Mouse (Mus musculus) midbrain, postnatal 0 days (tissue): ENCODE measurements around the gene Zfp629. TPM values are rescaled to one million over a fixed set of nuclear protein-coding genes. Genes with fewer than 3 reads are reported as not detected.

ENCODE experiments used
- ATAC-seq: fragments of 200-750 bp; cut with Nextera tagmentation; 2 replicates; pipeline ENCODE4 v1.8.0; 2017; ENCODE audit warnings: moderate number of reproducible peaks, mild to moderate bottlenecking, moderate TSS enrichment, moderate library complexity; ENCODE audit not compliant: low FRiP score
- DNase-seq: peaks from one replicate; pipeline ENCODE4 v3.0.0-alpha.2; 2015; ENCODE audit warnings: low spot score
- H3K27ac ChIP-seq: fragments of 300-500 bp; sonication (generic); 2 replicates; pipeline ENCODE4 v1.5.1; 2014; ENCODE audit warnings: low read depth, mild to moderate bottlenecking, low read length, mixed read lengths
- H3K27me3 ChIP-seq: fragments of 300-500 bp; sonication (generic); 2 replicates; pipeline ENCODE4 v1.6.1; 2014; ENCODE audit warnings: low read length, control low read depth, mixed read lengths; ENCODE audit not compliant: insufficient read depth
- H3K36me3 ChIP-seq: fragments of 300-500 bp; sonication (generic); 2 replicates; pipeline ENCODE4 v1.6.1; 2014; ENCODE audit warnings: low read length, control low read depth, mixed read lengths; ENCODE audit not compliant: insufficient read depth
- H3K4me1 ChIP-seq: fragments of 300-500 bp; sonication (generic); 2 replicates; pipeline ENCODE4 v1.6.1; 2014; ENCODE audit warnings: mild to moderate bottlenecking, control low read depth, antibody characterized with exemption, low read length, mixed read lengths; ENCODE audit not compliant: insufficient read depth
- H3K4me2 ChIP-seq: fragments of 300-500 bp; sonication (generic); 2 replicates; pipeline ENCODE4 v1.6.1; 2014; ENCODE audit warnings: low read depth, mild to moderate bottlenecking, low read length, mixed read lengths; ENCODE audit not compliant: poor library complexity, severe bottlenecking
- H3K4me3 ChIP-seq: fragments of 300-500 bp; sonication (generic); 2 replicates; pipeline ENCODE4 v1.5.1; 2014; ENCODE audit warnings: low read depth, mild to moderate bottlenecking, low read length, moderate library complexity
- H3K9ac ChIP-seq: fragments of 300-500 bp; sonication (generic); replicated peaks from 2 replicates; pipeline ENCODE4 v1.6.1; 2014; ENCODE audit warnings: mild to moderate bottlenecking, low read length, moderate library complexity, mixed read lengths; ENCODE audit not compliant: poor library complexity, severe bottlenecking
- H3K9me3 ChIP-seq: fragments of 300-500 bp; sonication (generic); 2 replicates; pipeline ENCODE4 v1.6.1; 2016; ENCODE audit warnings: low read length, control low read depth
- CTCF ChIP-seq: IDR thresholded peaks from 2 replicates; pipeline ENCODE4 v1.5.1; 2016; ENCODE audit warnings: antibody characterized with exemption, mild to moderate bottlenecking
- WGBS: fragments of 180-500 bp; shearing (Covaris S2); extraction: QIAGEN DNeasy Blood & Tissue Kit; methylation state at CpG from one replicate; pipeline ENCODE4 v1.1.7; 2014; 5-methylcytosine and 5-hydroxymethylcytosine counted together
- polyA plus RNA-seq: library from polyadenylated mRNA; unstranded; fragments of >200 nt; fragmentation: Nextera tagmentation; extraction: Ambion mirVana; gene quantifications from 2 replicates; pipeline ENCODE4 v1.2.1, GENCODE M21; 2015
- total RNA-seq: library from RNA; depleted of rRNA; stranded (reverse); fragments of >200 nt; gene quantifications from 2 replicates; pipeline ENCODE4 v1.2.3, GENCODE M21; 2014

Gene Zfp629
- total and polyA plus RNA-seq, 2 experiments from 2014 or later = 15.5 to 42.6 TPM

- no peak for TF ChIP-seq CTCF
- ATAC-seq (no peak), DNase-seq (no peak)
- H3K9me3 ChIP-seq = no peaks in the 10 kb centered on the region
- H3K4me2 ChIP-seq = no peak overlapping the region
- no peaks in the 10 kb centered on the region for H3K27me3 ChIP-seq
- H3K4me3 ChIP-seq = no peak overlapping the region
- 85% methylated on average over 2 of the region's 2 CpGs for WGBS
- no peak overlapping the region for H3K9ac ChIP-seq
- H3K4me1 ChIP-seq = no peaks in the 10 kb centered on the region
- peaks cover 72% of the 10 kb centered on the region for H3K36me3 ChIP-seq
- H3K27ac ChIP-seq = no peak overlapping the region
These were observed 12.7 kb downstream of the Zfp629 start for GRCm38 (mm10) chr7:127602903-127603302.

GRCm38 (mm10) chr7:127601735-127602134 lies 13.9 kb downstream of the Zfp629 start:
- DNase-seq (no peak), ATAC-seq (no peak)
- 84% methylated on average over 4 of the region's 4 CpGs for WGBS
- Histone ChIP-seq H3K27me3 (no peaks in the 10 kb centered on the region), H3K9me3 (no peaks in the 10 kb centered on the region), H3K4me2 (no peak overlapping the region), H3K4me1 (no peaks in the 10 kb centered on the region), H3K36me3 (peaks cover 73% of the 10 kb centered on the region), H3K9ac (no peak overlapping the region), H3K27ac (no peak overlapping the region), H3K4me3 (no peak overlapping the region)
- no peak for TF ChIP-seq CTCF

GRCm38 (mm10) chr7:127600612-127601011 lies 15.0 kb downstream of the Zfp629 start:
- H3K36me3 ChIP-seq = peaks cover 85% of the 10 kb centered on the region
- no peak for TF ChIP-seq CTCF
- ATAC-seq = no peak
- WGBS = 95% methylated on average over 7 of the region's 7 CpGs
- H3K27me3 ChIP-seq = no peaks in the 10 kb centered on the region
- H3K27ac ChIP-seq = no peak overlapping the region
- H3K9ac ChIP-seq = no peak overlapping the region
- no peak overlapping the region for H3K4me2 ChIP-seq
- no peaks in the 10 kb centered on the region for H3K4me1 ChIP-seq
- H3K4me3 ChIP-seq = no peak overlapping the region
- no peaks in the 10 kb centered on the region for H3K9me3 ChIP-seq
- DNase-seq = no peak

- H3K4me2 ChIP-seq = no peak overlapping the region
- no peaks in the 10 kb centered on the region for H3K27me3 ChIP-seq
- H3K27ac ChIP-seq = no peak overlapping the region
- ATAC-seq = no peak
- no peaks in the 10 kb centered on the region for H3K4me1 ChIP-seq
- H3K4me3 ChIP-seq = no peak overlapping the region
- no peak for DNase-seq
- no peak for TF ChIP-seq CTCF
- H3K9ac ChIP-seq = no peak overlapping the region
- H3K36me3 ChIP-seq = peaks cover 90% of the 10 kb centered on the region
- no peaks in the 10 kb centered on the region for H3K9me3 ChIP-seq
- WGBS = 96% methylated on average over 17 of the region's 17 CpGs
These were observed 18.9 kb downstream of the Zfp629 start for GRCm38 (mm10) chr7:127596747-127597146.

GRCm38 (mm10) chr7:127592575-127592974 lies 23.0 kb downstream of the Zfp629 start:
- H3K4me1 ChIP-seq = peaks cover 3% of the 10 kb centered on the region; the same call in 1 of the 2 replicates
- peaks cover 70% of the 10 kb centered on the region for H3K36me3 ChIP-seq
- TF ChIP-seq CTCF = no peak
- 93% methylated on average over 14 of the region's 14 CpGs for WGBS
- no peaks in the 10 kb centered on the region for H3K27me3 ChIP-seq
- DNase-seq (no peak), ATAC-seq (no peak)
- no peak overlapping the region for H3K9ac ChIP-seq
- no peak overlapping the region for H3K4me3 ChIP-seq
- H3K9me3 ChIP-seq = no peaks in the 10 kb centered on the region
- H3K27ac ChIP-seq = no peak overlapping the region
- H3K4me2 ChIP-seq = no peak overlapping the region

- TF ChIP-seq CTCF = no peak
- Histone ChIP-seq H3K27ac (no peak overlapping the region), H3K36me3 (peaks cover 56% of the 10 kb centered on the region), H3K4me2 (no peak overlapping the region), H3K27me3 (no peaks in the 10 kb centered on the region), H3K9me3 (no peaks in the 10 kb centered on the region), H3K4me1 (peaks cover 3% of the 10 kb centered on the region; the same call in 1 of the 2 replicates), H3K4me3 (no peak overlapping the region), H3K9ac (no peak overlapping the region)
- 94% methylated on average over 10 of the region's 10 CpGs for WGBS
- DNase-seq = no peak
- no peak for ATAC-seq
These were observed 24.5 kb downstream of the Zfp629 start for GRCm38 (mm10) chr7:127591108-127591507.
